Mouse (Mus musculus) kidney, postnatal 0 days (tissue): ENCODE measurements around the gene Hist1h2bc. TPM values are rescaled to one million over a fixed set of nuclear protein-coding genes. Genes with fewer than 3 reads are reported as not detected.
"Not testable (repeated sequence)": the region's sequence is repeated elsewhere in the genome, so short reads cannot be mapped to it uniquely, and the experiment has no call there.

Experiments
- ATAC-seq: fragments of 200-750 bp; cut with Nextera tagmentation; replicated peaks from 2 replicates; pipeline ENCODE4 v1.8.0; 2017; ENCODE audit warnings: low read depth, moderate number of reproducible peaks, moderate TSS enrichment, moderate library complexity; ENCODE audit not compliant: low FRiP score
- DNase-seq: peaks from one replicate; pipeline ENCODE4 v3.0.0-alpha.2; 2016; ENCODE audit warnings: low spot score
- H3K27ac ChIP-seq: fragments of 300-500 bp; sonication (generic); 2 replicates; pipeline ENCODE4 v1.5.1; 2014; ENCODE audit warnings: mild to moderate bottlenecking
- H3K27me3 ChIP-seq: fragments of 300-500 bp; sonication (generic); 2 replicates; pipeline ENCODE4 v1.6.1; 2014; ENCODE audit warnings: low read length, mixed read lengths; ENCODE audit not compliant: insufficient read depth
- H3K36me3 ChIP-seq: fragments of 300-500 bp; sonication (generic); 2 replicates; pipeline ENCODE4 v1.6.1; 2014; ENCODE audit warnings: low read length, mixed read lengths; ENCODE audit not compliant: insufficient read depth
- H3K4me1 ChIP-seq: fragments of 300-500 bp; sonication (generic); replicated peaks from 2 replicates; pipeline ENCODE4 v1.6.1; 2014; ENCODE audit warnings: antibody characterized with exemption, low read length, mixed read lengths; ENCODE audit not compliant: insufficient read depth
- H3K4me2 ChIP-seq: fragments of 300-500 bp; sonication (generic); 2 replicates; pipeline ENCODE4 v1.6.1; 2014; ENCODE audit warnings: mild to moderate bottlenecking, low read length, moderate library complexity, mixed read lengths
- H3K4me3 ChIP-seq: fragments of 300-500 bp; sonication (generic); replicated peaks from 2 replicates; pipeline ENCODE4 v1.5.1; 2014; ENCODE audit warnings: low read depth, low read length
- H3K9ac ChIP-seq: fragments of 300-500 bp; sonication (generic); 2 replicates; pipeline ENCODE4 v1.6.1; 2014; ENCODE audit warnings: low read depth, low read length
- H3K9me3 ChIP-seq: fragments of 300-500 bp; sonication (generic); replicated peaks from 2 replicates; pipeline ENCODE4 v1.6.1; 2016; ENCODE audit warnings: low read length, inconsistent platforms, mixed read lengths
- CTCF ChIP-seq: IDR thresholded peaks from 2 replicates; pipeline ENCODE4 v1.5.1; 2016; ENCODE audit warnings: antibody characterized with exemption, low read depth, mild to moderate bottlenecking, moderate library complexity
- WGBS: fragments of 180-500 bp; shearing (Covaris S2); extraction: QIAGEN DNeasy Blood & Tissue Kit; methylation state at CpG from one replicate; pipeline ENCODE4 v1.1.7; 2014; 5-methylcytosine and 5-hydroxymethylcytosine counted together
- polyA plus RNA-seq: library from polyadenylated mRNA; unstranded; fragments of >200 nt; fragmentation: Nextera tagmentation; extraction: Ambion mirVana; gene quantifications from 2 replicates; pipeline ENCODE4 v1.2.1, GENCODE M21; 2015

Gene Hist1h2bc
- polyA plus RNA-seq, 1 experiment from 2014 or later: 139 TPM

- ATAC-seq (no peak), DNase-seq (no peak)
- H3K4me1 ChIP-seq: no peaks in the 10 kb centered on the region
- no peak overlapping the region for H3K27ac ChIP-seq
- H3K36me3 ChIP-seq: no peaks in the 10 kb centered on the region
- no peak for TF ChIP-seq CTCF
- no peaks in the 10 kb centered on the region for H3K27me3 ChIP-seq
- H3K4me2 ChIP-seq: no peak overlapping the region
- H3K9ac ChIP-seq: no peak overlapping the region
- H3K4me3 ChIP-seq: no peak overlapping the region
- H3K9me3 ChIP-seq: no peaks in the 10 kb centered on the region
- WGBS: 59% methylated on average over 11 of the region's 11 CpGs
Observed at GRCm38 (mm10) chr13:23717176-23717575, 33.2 kb downstream of the Hist1h2bc start.

DNA sequence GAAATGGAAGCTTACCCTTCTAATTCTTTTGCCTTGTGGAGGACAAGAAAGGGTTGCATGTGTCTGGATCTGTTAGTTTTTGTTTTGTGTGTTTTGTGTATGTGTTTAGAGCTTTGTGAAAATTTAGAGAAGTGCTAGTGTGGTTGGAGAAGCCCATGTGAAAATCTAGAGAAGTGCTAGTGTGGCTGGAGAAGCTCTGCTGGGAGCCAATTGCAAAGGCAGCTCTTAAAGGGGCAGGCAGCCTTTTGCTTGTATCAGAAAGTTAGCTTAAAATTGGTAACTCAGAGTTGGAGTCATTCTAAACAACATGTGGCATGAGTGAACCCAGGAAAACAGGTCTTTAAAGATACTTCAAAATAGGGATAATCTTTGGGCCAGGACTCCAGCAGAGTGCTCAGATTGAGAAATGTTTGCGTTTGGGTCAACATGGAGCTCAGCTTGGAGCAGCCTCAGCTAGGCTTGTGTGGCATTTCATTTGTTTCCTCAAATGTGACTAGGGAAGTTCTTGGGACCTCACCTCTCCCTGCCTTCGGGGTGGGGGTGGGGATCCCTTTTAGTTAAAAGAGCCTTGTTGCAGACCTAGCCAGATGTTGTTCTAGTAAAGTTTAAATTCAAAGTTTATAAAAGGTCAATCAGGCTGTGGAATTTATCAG is 33.7 kb downstream of the Hist1h2bc start:
- not testable (repeated sequence) for H3K4me3 ChIP-seq, H3K36me3 ChIP-seq, H3K4me1 ChIP-seq, DNase-seq, H3K9me3 ChIP-seq, H3K4me2 ChIP-seq, H3K27me3 ChIP-seq, H3K9ac ChIP-seq, ATAC-seq, H3K27ac ChIP-seq
- WGBS: 28% methylated on average over 2 of the region's 2 CpGs

GRCm38 (mm10) chr13:23724239-23724638 is 40.2 kb downstream of the Hist1h2bc start:
- H3K9me3 ChIP-seq: no peaks in the 10 kb centered on the region
- WGBS: 73% methylated on average over 4 of the region's 4 CpGs
- no peak for TF ChIP-seq CTCF
- no peaks in the 10 kb centered on the region for H3K4me1 ChIP-seq
- H3K27ac ChIP-seq: no peak overlapping the region
- DNase-seq (no peak), ATAC-seq (no peak)
- H3K4me2 ChIP-seq: no peak overlapping the region
- H3K4me3 ChIP-seq: no peak overlapping the region
- H3K27me3 ChIP-seq: no peaks in the 10 kb centered on the region
- H3K36me3 ChIP-seq: no peaks in the 10 kb centered on the region
- H3K9ac ChIP-seq: no peak overlapping the region

DNA sequence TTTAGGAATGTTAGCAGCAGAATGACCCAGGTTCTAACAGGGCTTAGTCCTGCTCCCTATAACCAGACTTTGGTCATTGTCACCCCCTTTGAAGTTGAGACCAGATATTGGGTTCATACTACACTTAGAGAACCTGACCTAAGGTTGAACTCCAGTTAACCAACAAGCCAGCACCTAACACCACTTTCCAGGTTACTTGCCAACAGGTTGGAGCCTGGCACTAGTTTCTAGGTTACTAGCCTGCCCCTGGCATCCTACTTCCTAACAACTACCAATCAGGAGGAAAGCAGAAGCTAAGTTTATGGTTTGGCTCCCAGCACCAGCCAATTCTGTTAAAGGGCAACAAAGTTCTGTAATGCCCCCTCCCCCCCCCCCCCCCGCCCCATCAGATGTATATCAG is 41.2 kb downstream of the Hist1h2bc start:
- DNase-seq (no peak), ATAC-seq (no peak)
- no peak overlapping the region for H3K9ac ChIP-seq
- no peaks in the 10 kb centered on the region for H3K36me3 ChIP-seq
- 60% methylated on average over 1 of the region's 1 CpGs for WGBS
- no peak overlapping the region for H3K4me2 ChIP-seq
- H3K4me1 ChIP-seq: no peaks in the 10 kb centered on the region
- no peak overlapping the region for H3K4me3 ChIP-seq
- no peak overlapping the region for H3K27ac ChIP-seq
- no peaks in the 10 kb centered on the region for H3K27me3 ChIP-seq
- H3K9me3 ChIP-seq: no peaks in the 10 kb centered on the region
- TF ChIP-seq CTCF: no peak

DNA sequence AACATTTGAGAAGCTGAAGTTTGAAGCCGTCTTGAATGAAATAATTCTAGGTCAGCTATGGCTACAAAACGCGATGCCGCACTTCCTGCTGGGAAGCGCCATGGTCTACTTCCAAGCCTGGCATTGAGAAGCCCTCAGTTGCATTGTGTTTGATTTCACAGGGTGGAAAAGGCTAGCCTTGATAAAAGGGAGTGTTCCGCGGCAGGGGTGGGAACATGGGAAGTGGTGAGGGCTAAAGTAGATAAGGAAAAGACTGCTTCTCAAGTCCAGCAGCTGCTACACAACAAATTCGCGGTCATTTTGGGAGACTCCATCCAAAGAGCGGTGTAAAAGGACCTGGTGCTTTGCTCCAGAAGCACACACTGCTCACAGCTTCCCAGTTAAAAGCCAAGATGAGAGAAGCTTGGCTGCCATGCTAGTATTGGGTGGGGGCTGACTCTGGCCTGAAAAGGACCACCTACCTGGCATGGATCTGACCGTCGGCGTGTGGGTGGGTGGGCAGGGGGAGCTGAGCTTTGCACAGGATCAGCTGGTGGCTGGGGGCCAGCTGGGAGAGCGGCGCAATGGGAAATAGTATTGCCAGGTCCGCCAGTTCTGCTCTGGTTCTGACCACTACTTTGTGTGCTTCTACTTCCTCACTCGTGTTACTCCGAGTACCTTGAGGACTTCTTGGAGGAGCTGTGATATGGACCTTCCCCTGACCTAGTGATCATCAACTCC is 44.6 kb downstream of the Hist1h2bc start:
- DNase-seq (no peak), ATAC-seq (no peak)
- no peak overlapping the region for H3K4me2 ChIP-seq
- H3K4me1 ChIP-seq: no peaks in the 10 kb centered on the region
- no peak overlapping the region for H3K9ac ChIP-seq
- no peak for TF ChIP-seq CTCF
- no peaks in the 10 kb centered on the region for H3K9me3 ChIP-seq
- H3K27me3 ChIP-seq: no peaks in the 10 kb centered on the region
- WGBS: 92% methylated on average over 18 of the region's 18 CpGs
- H3K27ac ChIP-seq: no peak overlapping the region
- no peak overlapping the region for H3K4me3 ChIP-seq
- no peaks in the 10 kb centered on the region for H3K36me3 ChIP-seq

- WGBS: 91% methylated on average over 9 of the region's 9 CpGs
- no peak for ATAC-seq
Observed at GRCm38 (mm10) chr13:23729192-23729525, 45.2 kb downstream of the Hist1h2bc start.

More at GRCm38 (mm10) chr13:23729192-23729525, 45.2 kb downstream of the Hist1h2bc start:
- H3K27me3 ChIP-seq: no peaks in the 10 kb centered on the region
- no peak overlapping the region for H3K9ac ChIP-seq
- H3K4me3 ChIP-seq: no peak overlapping the region
- no peak overlapping the region for H3K27ac ChIP-seq
- H3K36me3 ChIP-seq: no peaks in the 10 kb centered on the region
- no peak overlapping the region for H3K4me2 ChIP-seq
- H3K4me1 ChIP-seq: no peaks in the 10 kb centered on the region
- TF ChIP-seq CTCF: no peak
- no peak for DNase-seq
- no peaks in the 10 kb centered on the region for H3K9me3 ChIP-seq
